Mouse (Mus musculus) limb, embryonic 13.5 days (tissue): ENCODE measurements around the gene Cdyl. TPM values are rescaled to one million over a fixed set of nuclear protein-coding genes. Genes with fewer than 3 reads are reported as not detected.

ENCODE experiments used
- ATAC-seq: fragments of 200-750 bp; cut with Nextera tagmentation; 2 replicates; pipeline ENCODE4 v1.8.0; 2017; ENCODE audit warnings: low read depth, moderate number of reproducible peaks, moderate TSS enrichment; ENCODE audit not compliant: low FRiP score
- H3K27ac ChIP-seq: fragments of 300-500 bp; sonication (generic); 2 replicates; pipeline ENCODE4 v1.5.1; 2015; ENCODE audit warnings: inconsistent platforms, mild to moderate bottlenecking, moderate library complexity
- H3K27me3 ChIP-seq: fragments of 300-500 bp; sonication (generic); 2 replicates; pipeline ENCODE4 v1.6.1; 2015; ENCODE audit warnings: mild to moderate bottlenecking, inconsistent platforms
- H3K36me3 ChIP-seq: fragments of 300-500 bp; sonication (generic); 2 replicates; pipeline ENCODE4 v1.6.1; 2015; ENCODE audit warnings: inconsistent platforms, mild to moderate bottlenecking, moderate library complexity
- H3K4me1 ChIP-seq: fragments of 300-500 bp; sonication (generic); 2 replicates; pipeline ENCODE4 v1.6.1; 2015; ENCODE audit warnings: inconsistent platforms
- H3K4me2 ChIP-seq: fragments of 300-500 bp; sonication (generic); replicated peaks from 2 replicates; pipeline ENCODE4 v1.6.1; 2015; ENCODE audit warnings: inconsistent platforms, mild to moderate bottlenecking, moderate library complexity
- H3K4me3 ChIP-seq: fragments of 300-500 bp; sonication (generic); 2 replicates; pipeline ENCODE4 v1.5.1; 2015; ENCODE audit warnings: moderate library complexity, mild to moderate bottlenecking, inconsistent platforms
- H3K9ac ChIP-seq: fragments of 300-500 bp; sonication (generic); 2 replicates; pipeline ENCODE4 v1.6.1; 2015; ENCODE audit warnings: mild to moderate bottlenecking, inconsistent platforms
- H3K9me3 ChIP-seq: fragments of 300-500 bp; sonication (generic); 2 replicates; pipeline ENCODE4 v1.6.1; 2016; ENCODE audit warnings: inconsistent platforms
- WGBS: fragments of 180-500 bp; shearing (Covaris S2); methylation state at CpG from one replicate; pipeline ENCODE4 v1.1.7; 2015; 5-methylcytosine and 5-hydroxymethylcytosine counted together
- polyA plus RNA-seq: library from polyadenylated mRNA; unstranded; fragments of >200 nt; fragmentation: Nextera tagmentation; extraction: Ambion mirVana; gene quantifications from 2 replicates; pipeline ENCODE4 v1.2.1, GENCODE M21; 2015

Gene Cdyl
- 15.2 and 15.3 TPM in 2 replicates for polyA plus RNA-seq

DNA sequence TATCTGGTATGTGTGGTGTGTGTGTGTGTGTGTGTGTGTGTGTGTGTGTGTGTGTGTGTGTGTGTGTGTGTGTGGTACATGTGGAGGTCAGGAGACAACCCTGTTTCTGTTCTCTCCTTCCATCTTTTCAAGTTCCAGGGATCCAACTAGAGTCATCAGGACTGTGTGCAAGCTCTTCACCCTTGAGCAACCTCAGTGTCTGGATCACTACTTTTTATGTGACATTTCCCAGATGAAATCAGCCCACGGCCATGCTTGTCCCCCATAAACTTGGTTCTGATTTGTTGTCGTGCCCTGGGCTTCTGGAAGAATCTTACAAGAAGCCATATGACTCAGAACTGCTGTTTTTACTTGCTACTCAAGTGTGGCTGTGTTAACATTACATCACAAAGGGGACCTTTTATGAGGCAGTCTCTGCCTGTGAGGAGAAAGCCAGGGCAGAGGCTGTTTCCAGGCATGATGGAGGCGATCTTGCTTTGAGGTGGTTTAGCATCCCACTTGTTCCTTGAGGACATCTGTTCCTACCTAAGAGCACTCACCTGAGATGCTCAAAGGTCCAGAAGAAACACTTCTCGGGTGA lies at the start of gene Cdyl:
Gene Cdyl (plus strand): TSS at position 428 of the 580 bp plus-strand sequence.
- peaks cover 5% of the 10 kb centered on the region; the same call in 1 of the 2 replicates for H3K4me1 ChIP-seq
- 44% methylated on average over 4 of the region's 4 CpGs for WGBS
- no peak for ATAC-seq
- H3K27me3 ChIP-seq = no peaks in the 10 kb centered on the region
- no peaks in the 10 kb centered on the region for H3K36me3 ChIP-seq
- H3K9ac ChIP-seq = no peak within 1 kb of the TSS
- H3K4me3 ChIP-seq = no peak within 1 kb of the TSS
- no peak within 1 kb of the TSS for H3K27ac ChIP-seq
- no peak within 1 kb of the TSS for H3K4me2 ChIP-seq
- no peaks in the 10 kb centered on the region for H3K9me3 ChIP-seq

DNA sequence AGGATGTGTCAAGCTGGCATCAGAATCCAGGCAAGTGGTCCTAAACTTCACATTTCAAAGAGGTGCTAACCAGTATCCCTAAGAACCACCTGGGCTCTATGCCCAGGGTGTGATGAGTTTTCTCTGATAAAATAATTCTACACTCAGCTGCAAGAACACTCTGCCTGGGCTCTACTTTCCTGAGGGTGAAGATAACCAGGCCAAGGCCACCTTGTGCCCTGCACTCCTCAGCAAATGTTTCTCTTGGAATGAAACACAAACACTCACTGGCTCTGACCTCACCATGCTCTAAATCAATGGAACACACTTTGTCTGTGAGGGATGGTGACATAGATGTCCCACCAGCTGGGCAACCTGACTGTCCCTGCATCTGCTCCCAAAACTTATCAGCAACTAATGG lies 48.9 kb upstream of the Cdyl start:
- Histone ChIP-seq H3K4me1 (no peaks in the 10 kb centered on the region), H3K4me3 (no peak overlapping the region), H3K9me3 (no peaks in the 10 kb centered on the region), H3K4me2 (no peak overlapping the region), H3K36me3 (no peaks in the 10 kb centered on the region), H3K27me3 (no peaks in the 10 kb centered on the region), H3K27ac (no peak overlapping the region), H3K9ac (no peak overlapping the region)
- no peak for ATAC-seq

DNA sequence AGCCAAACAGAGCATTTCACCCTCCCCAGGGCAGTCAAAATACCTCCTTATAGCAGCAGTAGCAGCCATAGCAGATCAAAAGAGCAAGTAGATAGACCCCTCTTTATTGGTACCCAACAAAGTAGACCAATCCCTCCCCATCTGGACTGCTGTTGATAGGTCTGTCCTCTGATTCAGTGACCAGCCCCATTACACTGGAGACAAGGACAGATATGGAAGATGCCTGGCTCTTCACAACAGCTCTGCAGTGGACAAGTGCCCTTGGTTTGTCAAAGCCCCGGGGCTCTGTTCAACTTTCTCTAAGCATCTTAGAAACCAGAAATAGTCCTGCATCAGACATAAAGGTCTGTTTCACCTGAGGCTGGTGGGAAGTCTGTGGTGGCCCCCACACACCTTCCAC lies 47.1 kb upstream of the Cdyl start:
- Histone ChIP-seq H3K9me3 (no peaks in the 10 kb centered on the region), H3K4me1 (no peaks in the 10 kb centered on the region), H3K9ac (no peak overlapping the region), H3K4me3 (no peak overlapping the region), H3K36me3 (no peaks in the 10 kb centered on the region), H3K27ac (no peak overlapping the region), H3K27me3 (no peaks in the 10 kb centered on the region), H3K4me2 (no peak overlapping the region)
- WGBS = 93% methylated on average over 1 of the region's 1 CpGs
- ATAC-seq = no peak

DNA sequence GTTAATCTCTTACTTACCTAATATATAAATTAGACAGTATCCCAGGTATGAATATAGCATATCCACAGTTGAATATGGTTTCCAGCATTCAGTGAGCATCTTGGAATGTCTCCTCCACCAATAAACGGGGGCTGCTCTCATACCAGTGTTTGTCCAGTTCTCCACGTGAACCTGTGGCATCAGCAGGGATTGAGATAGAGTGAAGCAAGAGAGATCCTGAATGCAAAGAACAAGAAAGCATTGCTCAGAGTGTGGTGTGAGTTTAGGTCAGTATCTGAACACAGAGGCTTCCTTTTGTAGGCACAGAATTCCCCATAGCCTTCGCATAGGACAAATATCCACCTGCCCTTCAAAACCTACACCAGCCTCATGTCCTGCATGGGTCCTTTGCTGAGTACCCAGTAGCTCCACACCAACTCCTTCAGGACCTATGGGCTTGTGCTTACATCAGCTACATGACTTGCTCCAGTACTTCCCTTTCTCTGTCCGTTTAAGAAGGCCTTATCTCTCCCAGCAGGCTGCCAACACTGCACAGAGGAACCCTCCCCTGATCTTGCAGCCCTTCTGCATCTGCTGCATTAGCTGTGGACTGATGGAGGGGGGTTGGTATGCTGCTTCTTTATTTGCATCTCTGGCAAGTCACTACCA lies 44.7 kb upstream of the Cdyl start:
- Histone ChIP-seq H3K27me3 (no peaks in the 10 kb centered on the region), H3K9me3 (no peaks in the 10 kb centered on the region), H3K4me2 (no peak overlapping the region), H3K4me3 (no peak overlapping the region), H3K4me1 (no peaks in the 10 kb centered on the region), H3K9ac (no peak overlapping the region), H3K27ac (no peak overlapping the region), H3K36me3 (no peaks in the 10 kb centered on the region)
- 73% methylated on average over 4 of the region's 4 CpGs for WGBS
- no peak for ATAC-seq

DNA sequence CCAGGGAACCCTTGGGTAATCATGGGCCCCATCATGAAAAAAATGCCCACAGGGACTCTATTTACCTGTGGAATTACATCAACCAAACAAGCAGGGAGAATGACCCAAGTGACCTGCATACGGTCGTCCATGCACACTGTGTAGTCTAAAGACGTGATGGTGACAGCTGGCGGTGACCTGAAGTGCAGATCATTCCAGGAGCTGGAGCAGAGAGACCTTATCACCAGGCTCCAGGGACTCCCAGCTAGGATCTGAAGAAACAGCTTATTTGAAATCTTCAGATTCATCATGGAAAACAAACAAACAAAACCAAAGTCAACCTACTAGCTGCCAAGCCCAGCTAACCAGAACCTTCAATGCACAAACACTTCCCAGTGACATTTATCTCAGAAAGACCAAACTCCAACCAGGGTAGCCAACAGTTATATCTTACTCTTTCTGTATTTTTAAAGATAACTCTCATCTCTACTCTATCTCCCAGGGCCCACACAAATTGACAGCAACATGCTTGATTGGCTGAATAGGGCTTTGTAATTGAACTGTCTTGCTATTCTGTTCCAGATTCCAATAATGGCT lies 43.0 kb upstream of the Cdyl start:
- H3K4me3 ChIP-seq = no peak overlapping the region
- no peak overlapping the region for H3K9ac ChIP-seq
- no peak overlapping the region for H3K27ac ChIP-seq
- ATAC-seq = no peak
- 80% methylated on average over 4 of the region's 4 CpGs for WGBS
- no peaks in the 10 kb centered on the region for H3K27me3 ChIP-seq
- H3K36me3 ChIP-seq = no peaks in the 10 kb centered on the region
- H3K9me3 ChIP-seq = no peaks in the 10 kb centered on the region
- H3K4me1 ChIP-seq = no peaks in the 10 kb centered on the region
- no peak overlapping the region for H3K4me2 ChIP-seq

DNA sequence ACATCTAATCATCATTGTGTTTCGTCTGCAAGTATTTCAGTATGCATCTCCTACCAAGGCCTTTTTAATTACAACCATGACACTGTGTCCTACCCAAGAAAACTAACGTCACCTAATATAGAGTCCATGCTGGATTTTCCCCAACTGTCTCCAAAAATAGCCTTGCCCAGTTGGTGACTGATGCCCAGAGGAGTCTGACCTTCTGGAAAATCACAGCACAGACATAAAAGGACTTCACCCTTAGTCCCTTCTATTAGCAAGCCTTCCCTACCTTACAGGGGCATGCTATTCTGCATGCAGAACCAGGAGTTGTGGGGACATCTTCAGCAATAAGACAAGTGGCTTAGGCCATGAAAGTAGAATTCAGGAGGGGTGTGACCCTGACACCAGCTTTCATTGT lies 40.3 kb upstream of the Cdyl start:
- Histone ChIP-seq H3K4me1 (no peaks in the 10 kb centered on the region), H3K36me3 (no peaks in the 10 kb centered on the region), H3K9ac (no peak overlapping the region), H3K27me3 (no peaks in the 10 kb centered on the region), H3K4me3 (no peak overlapping the region), H3K9me3 (no peaks in the 10 kb centered on the region), H3K27ac (no peak overlapping the region), H3K4me2 (no peak overlapping the region)
- 81% methylated on average over 2 of the region's 2 CpGs for WGBS
- ATAC-seq = no peak

DNA sequence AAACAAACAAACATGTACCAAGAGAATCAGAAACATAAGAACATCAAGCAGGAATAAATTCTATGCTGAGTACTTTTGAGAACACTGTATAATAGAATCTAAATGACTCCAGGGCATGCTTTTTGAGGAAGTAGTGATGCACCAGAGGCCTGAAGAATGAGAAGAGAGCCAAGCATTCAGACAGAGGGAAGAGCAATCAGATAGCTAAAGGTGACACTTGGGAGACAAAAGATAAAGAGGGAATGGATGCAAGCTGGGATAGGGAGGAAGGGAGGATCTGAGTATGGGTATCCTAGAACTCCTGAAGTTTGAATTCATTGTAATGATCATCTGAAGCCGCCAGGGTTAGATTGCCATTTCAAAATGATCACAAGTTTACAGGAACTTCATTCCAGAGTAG lies 38.9 kb upstream of the Cdyl start:
- no peaks in the 10 kb centered on the region for H3K4me1 ChIP-seq
- ATAC-seq = no peak

DNA sequence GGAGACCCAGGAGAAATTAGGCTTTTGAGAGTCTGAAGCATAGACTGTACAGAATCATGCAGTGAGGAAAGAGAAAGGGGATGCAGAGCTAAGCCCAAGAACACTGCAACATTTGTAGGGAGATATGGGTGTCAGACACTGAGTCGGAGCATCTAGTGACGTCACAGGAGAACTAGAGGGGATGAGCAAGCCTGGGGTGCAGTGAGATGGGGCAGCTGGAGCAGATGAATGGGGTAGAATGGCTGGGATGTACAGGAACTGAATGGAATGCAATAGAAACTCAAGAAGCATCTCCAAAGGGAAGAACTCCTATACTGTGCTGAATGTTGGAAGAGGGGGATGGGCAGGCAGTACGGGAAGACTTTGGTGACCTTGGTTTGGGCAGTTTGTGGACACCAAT lies 34.8 kb upstream of the Cdyl start:
- no peaks in the 10 kb centered on the region for H3K27me3 ChIP-seq
- no peak overlapping the region for H3K27ac ChIP-seq
- no peak overlapping the region for H3K4me3 ChIP-seq
- no peak overlapping the region for H3K9ac ChIP-seq
- WGBS = 87% methylated on average over 3 of the region's 3 CpGs
- H3K4me2 ChIP-seq = no peak overlapping the region
- no peak for ATAC-seq
- no peaks in the 10 kb centered on the region for H3K4me1 ChIP-seq
- no peaks in the 10 kb centered on the region for H3K9me3 ChIP-seq
- no peaks in the 10 kb centered on the region for H3K36me3 ChIP-seq

More for the DNA sequence above, 38.9 kb upstream of the Cdyl start:
- Histone ChIP-seq H3K4me3 (no peak overlapping the region), H3K9ac (no peak overlapping the region), H3K27ac (no peak overlapping the region), H3K36me3 (no peaks in the 10 kb centered on the region), H3K9me3 (no peaks in the 10 kb centered on the region), H3K27me3 (no peaks in the 10 kb centered on the region), H3K4me2 (no peak overlapping the region)
- WGBS = 65% methylated on average over 1 of the region's 1 CpGs

DNA sequence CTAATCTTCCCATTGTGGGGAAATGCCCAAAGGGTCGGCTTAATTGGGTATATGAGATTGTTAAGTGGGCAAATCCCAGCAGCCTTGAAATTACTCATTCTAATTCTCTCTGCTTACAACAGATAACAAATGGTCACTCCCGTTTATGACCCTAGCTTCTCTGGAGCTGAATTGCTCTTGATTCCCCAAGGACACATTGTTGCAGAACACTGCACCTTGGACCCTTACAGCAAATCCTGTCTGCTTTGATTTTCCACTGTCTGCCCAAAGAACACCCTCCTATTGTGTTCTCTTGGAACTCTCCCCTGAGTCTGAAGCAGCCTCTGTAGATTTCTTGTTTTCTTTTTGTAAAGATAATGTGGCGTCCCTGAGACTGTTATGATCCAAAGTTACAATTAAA lies 34.1 kb upstream of the Cdyl start:
- 63% methylated on average over 3 of the region's 3 CpGs for WGBS
- Histone ChIP-seq H3K4me3 (no peak overlapping the region), H3K4me2 (no peak overlapping the region), H3K36me3 (no peaks in the 10 kb centered on the region), H3K9ac (no peak overlapping the region), H3K4me1 (no peaks in the 10 kb centered on the region), H3K9me3 (no peaks in the 10 kb centered on the region), H3K27ac (no peak overlapping the region), H3K27me3 (no peaks in the 10 kb centered on the region)
- no peak for ATAC-seq

DNA sequence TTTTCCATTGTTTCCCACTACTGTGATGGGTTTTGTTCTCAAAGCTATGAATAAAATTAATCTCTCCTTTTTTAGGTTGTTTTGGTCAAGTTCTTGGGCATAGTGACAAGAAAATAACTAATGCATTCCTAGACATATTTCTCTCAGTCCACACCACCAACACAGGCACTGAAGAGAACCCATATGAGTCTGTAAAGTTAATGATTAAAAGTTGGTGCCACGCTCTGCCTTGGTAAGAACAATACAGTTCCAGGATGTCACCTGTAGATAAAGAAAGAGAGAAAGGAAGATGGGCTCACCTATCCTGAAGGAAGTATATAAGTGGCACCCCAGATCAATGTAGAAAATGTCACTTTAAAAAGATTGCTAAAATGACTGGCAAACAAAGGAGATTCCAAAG lies 32.3 kb upstream of the Cdyl start:
- Histone ChIP-seq H3K36me3 (no peaks in the 10 kb centered on the region), H3K9me3 (no peaks in the 10 kb centered on the region), H3K4me2 (no peak overlapping the region), H3K27ac (no peak overlapping the region), H3K4me3 (no peak overlapping the region), H3K4me1 (no peaks in the 10 kb centered on the region), H3K9ac (no peak overlapping the region), H3K27me3 (no peaks in the 10 kb centered on the region)
- WGBS = 89% methylated on average over 1 of the region's 1 CpGs
- no peak for ATAC-seq

DNA sequence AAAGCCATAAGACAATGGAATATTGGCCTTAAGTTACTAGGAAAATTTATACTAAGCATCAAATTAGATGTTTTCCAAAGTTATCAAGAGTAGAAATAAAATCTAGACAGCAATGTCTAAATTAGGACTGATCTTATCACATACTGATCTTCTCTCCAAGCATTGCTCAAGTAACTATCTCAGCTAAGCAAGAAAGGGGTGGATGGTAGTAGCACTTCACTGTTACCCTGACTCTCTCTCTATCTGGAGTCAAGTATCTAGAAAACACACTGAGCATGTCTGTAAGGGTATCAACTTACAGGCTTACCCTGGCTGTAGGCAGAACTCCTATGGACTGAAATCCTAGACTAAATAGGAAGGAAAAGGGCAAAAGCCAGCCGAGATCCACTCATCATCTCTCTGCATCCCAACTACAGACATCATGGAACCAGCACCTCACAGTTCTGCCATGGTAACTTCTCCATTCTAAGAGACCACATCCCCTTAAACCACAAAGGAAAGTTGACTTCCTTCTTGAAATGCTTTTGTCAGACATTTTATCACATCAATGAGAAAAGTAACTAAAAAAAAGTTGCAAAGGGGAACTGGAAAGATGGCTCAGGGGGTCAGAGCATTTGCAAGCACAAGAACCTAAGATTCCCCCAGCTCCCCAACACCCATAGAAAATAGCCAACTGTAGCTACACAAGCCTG lies 12.4 kb upstream of the Cdyl start:
- no peak for ATAC-seq
- Histone ChIP-seq H3K4me2 (no peak overlapping the region), H3K36me3 (no peaks in the 10 kb centered on the region), H3K9ac (no peak overlapping the region), H3K4me1 (no peaks in the 10 kb centered on the region), H3K9me3 (0 out of 2 replicates have a peak, but pooled peaks cover 4% of the 10 kb centered on the region), H3K27me3 (no peaks in the 10 kb centered on the region), H3K27ac (no peak overlapping the region), H3K4me3 (no peak overlapping the region)
- 80% methylated on average over 1 of the region's 1 CpGs for WGBS

DNA sequence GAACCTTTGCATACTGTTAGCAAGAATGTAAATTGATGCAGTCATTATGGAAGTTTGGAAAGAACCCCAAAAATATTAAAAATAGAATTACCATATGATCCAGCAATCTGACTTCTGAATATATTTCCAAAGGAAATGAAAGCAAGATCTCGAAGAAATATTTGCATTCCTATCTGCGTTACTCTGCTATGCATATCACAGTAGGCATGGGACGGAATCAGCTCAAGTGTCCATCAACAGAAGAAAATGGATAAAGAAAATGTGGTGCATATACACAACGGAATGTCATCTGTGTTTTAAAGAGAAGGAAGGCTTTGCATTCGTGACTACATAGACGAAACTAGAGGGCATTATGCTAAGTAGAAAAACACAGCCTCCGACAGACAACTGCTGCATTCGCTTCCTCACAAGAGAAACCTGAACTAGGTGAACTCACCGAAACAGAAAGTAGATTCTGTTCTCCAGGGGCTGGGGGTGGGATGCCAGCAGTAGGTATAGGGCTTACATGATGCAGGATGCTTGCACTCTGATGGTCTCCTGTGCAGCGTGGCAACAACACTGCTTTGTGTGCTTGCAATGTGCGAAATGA lies 9.3 kb upstream of the Cdyl start:
- WGBS = 84% methylated on average over 11 of the region's 11 CpGs
- H3K4me3 ChIP-seq = no peak overlapping the region
- 0 out of 2 replicates have a peak, but pooled peaks cover 4% of the 10 kb centered on the region for H3K9me3 ChIP-seq
- H3K27ac ChIP-seq = no peak overlapping the region
- ATAC-seq = no peak
- no peaks in the 10 kb centered on the region for H3K27me3 ChIP-seq
- no peaks in the 10 kb centered on the region for H3K36me3 ChIP-seq
- no peak overlapping the region for H3K9ac ChIP-seq
- no peak overlapping the region for H3K4me2 ChIP-seq
- H3K4me1 ChIP-seq = no peaks in the 10 kb centered on the region
